Mouse (Mus musculus): ENCODE data around the gene Lrrc8b.

Lrrc8b gene

GRCm38 (mm10) chr5:105518626-105519095 lies 103.1 kb downstream of the Lrrc8b start:
- peak in 1 of 2 experiments; percentile 42 for DNase-seq (ENCODE audit: low spot score in 2 of 2)

GRCm38 (mm10) chr5:105519096-105519975 lies 103.8 kb downstream of the Lrrc8b start, which contains the start of gene Lrrc8c:
TSS of gene Lrrc8c (plus strand) at chr5:105519388.
- DNase-seq (ENCODE audit: low spot score in 2 of 2), result peak; percentile 79 to 81

- no peak for DNase-seq (ENCODE audit: low spot score in 2 of 2)
These were observed 104.4 kb downstream of the Lrrc8b start for GRCm38 (mm10) chr5:105519976-105520300.

GRCm38 (mm10) chr5:105520442-105520965 lies 104.9 kb downstream of the Lrrc8b start:
- DNase-seq (ENCODE audit: low spot score in 2 of 2), result no peak

GRCm38 (mm10) chr5:105523452-105523851 lies 107.9 kb downstream of the Lrrc8b start:
- no peak for DNase-seq (ENCODE audit: low spot score in 2 of 2)

GRCm38 (mm10) chr5:105525004-105525403 lies 109.4 kb downstream of the Lrrc8b start:
- DNase-seq (ENCODE audit: low spot score in 2 of 2), result no peak

GRCm38 (mm10) chr5:105526107-105526645 lies 110.6 kb downstream of the Lrrc8b start:
- DNase-seq (ENCODE audit: low spot score in 2 of 2), result no peak

- no peak for DNase-seq (ENCODE audit: low spot score in 2 of 2)
These were observed 111.2 kb downstream of the Lrrc8b start for GRCm38 (mm10) chr5:105526766-105527165.

GRCm38 (mm10) chr5:105527477-105528331 lies 112.1 kb downstream of the Lrrc8b start:
- DNase-seq (ENCODE audit: low spot score in 2 of 2), result no peak

- DNase-seq (ENCODE audit: low spot score in 2 of 2), result no peak
These were observed 115.0 kb downstream of the Lrrc8b start for GRCm38 (mm10) chr5:105530576-105530975.

- DNase-seq (ENCODE audit: low spot score in 2 of 2), result no peak
These were observed 119.6 kb downstream of the Lrrc8b start for GRCm38 (mm10) chr5:105535186-105535585.

- DNase-seq (ENCODE audit: low spot score in 2 of 2), result no peak
These were observed 120.6 kb downstream of the Lrrc8b start for GRCm38 (mm10) chr5:105536172-105536571.

GRCm38 (mm10) chr5:105537101-105537723 lies 121.6 kb downstream of the Lrrc8b start:
- no peak for DNase-seq (ENCODE audit: low spot score in 2 of 2)

Data from right cerebral cortex, postnatal 36 days (tissue).